ENCODE assay signal across 8 mouse cellular contexts in the genomic region with DNA sequence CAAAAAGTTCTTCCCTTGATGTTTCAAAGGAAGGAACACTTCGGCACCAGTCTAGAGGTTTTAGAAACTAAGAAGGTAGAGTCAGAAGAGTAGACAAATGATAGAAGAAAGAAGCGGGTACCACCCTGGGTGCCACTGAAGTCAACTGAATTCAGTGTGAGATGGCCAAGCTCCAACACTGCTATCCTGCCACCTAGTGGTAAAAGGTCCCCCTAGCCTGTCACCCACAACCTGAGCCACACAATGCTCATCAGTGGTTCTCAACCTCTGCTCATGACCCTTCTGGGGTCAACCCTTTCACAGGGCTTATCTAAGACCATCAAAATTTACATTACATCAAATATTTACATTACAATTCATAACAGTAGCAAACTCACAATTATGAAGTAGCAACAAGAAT.
A peak's percentile ranks its signal among the peaks of the same experiment; 100 is the strongest.
DNase-seq lines count a peak whose midpoint lies in the region; ATAC-seq and TF ChIP-seq lines count a peak whose summit lies in the region.

No protein-coding gene starts in this region.

- peak; percentile 25 to 34 for DNase-seq in cerebellum, postnatal 10 days
- no peak for DNase-seq in cerebellum, postnatal 36 days
- DNase-seq in liver (peak; percentile 8), R1 (ENCODE audit: low read depth, low spot score) (peak; percentile 32)
- no peak for DNase-seq in liver, embryonic 11.5 days (ENCODE audit: low spot score)
- no peak for DNase-seq in ovary, postnatal 10 days (ENCODE audit: low spot score)

- no peaks in the 10 kb centered on the region for H3K4me1 ChIP-seq in liver, embryonic 11.5 days (replicated peaks; ENCODE audit: control insufficient read depth, insufficient read depth, low read length)
- H3K4me1 ChIP-seq in embryonic fibroblast, embryonic 13.5 days (ENCODE audit: control insufficient read depth, insufficient read depth, low read length): no peaks in the 10 kb centered on the region

- H3K4me2 ChIP-seq in liver, embryonic 11.5 days: no peak overlapping the region

- no peak overlapping the region for H3K9ac ChIP-seq in liver, embryonic 11.5 days (ENCODE audit: low read depth, low read length)

- no peak overlapping the region for H3K4me3 ChIP-seq in liver, embryonic 11.5 days (ENCODE audit: low read depth, low read length)
- H3K4me3 ChIP-seq in embryonic fibroblast, embryonic 13.5 days (ENCODE audit: insufficient read depth, low read length): no peak overlapping the region

- no peak for TF ChIP-seq POLR2A in embryonic fibroblast, embryonic 13.5 days (IDR thresholded peaks at IDR 0.05; ENCODE audit: low read depth, low read length)

- TF ChIP-seq CTCF in embryonic fibroblast, embryonic 13.5 days (IDR thresholded peaks at IDR 0.05; ENCODE audit: borderline replicate concordance, insufficient read depth, low read length): peak; percentile 24; the same call in 1 of the 2 replicates

- 65% methylated on average over 2 of the region's 2 CpGs for WGBS in liver, embryonic 11.5 days

- no peaks in the 10 kb centered on the region for H3K9me3 ChIP-seq in liver, embryonic 11.5 days (ENCODE audit: control insufficient read depth, low read length)

- no peak overlapping the region for H3K27ac ChIP-seq in liver, embryonic 11.5 days (ENCODE audit: low read depth, low read length)
- no peak overlapping the region for H3K27ac ChIP-seq in embryonic fibroblast, embryonic 13.5 days (ENCODE audit: insufficient read depth, low read length)

- no peaks in the 10 kb centered on the region for H3K27me3 ChIP-seq in liver, embryonic 11.5 days (replicated peaks; ENCODE audit: control insufficient read depth, insufficient read depth, low read length)

- ATAC-seq in liver, embryonic 11.5 days (replicated peaks; ENCODE audit: low FRiP score): no peak
- no peak for ATAC-seq in erythroblast, adult 5-6 weeks (replicated peaks; ENCODE audit: low FRiP score, poor library complexity, severe bottlenecking)

- H3K36me3 ChIP-seq in liver, embryonic 11.5 days (ENCODE audit: control insufficient read depth, insufficient read depth, low read length): no peaks in the 10 kb centered on the region

Comparison
In these comparisons a context has a peak if more than half of its experiments do, and no peak if none do; other contexts are left out.
1. DNase-seq: peak in cerebellum, postnatal 10 days (2 of 2), liver (single experiment) and R1 (single experiment); none in cerebellum, postnatal 36 days (0 of 2), liver, embryonic 11.5 days (single experiment) and ovary, postnatal 10 days (single experiment).